Mouse (Mus musculus) liver, embryonic 16.5 days (tissue): ENCODE data around the gene Chst11. TPM values are rescaled to one million over a fixed set of nuclear protein-coding genes. Genes with fewer than 3 reads are reported as not detected.

Source experiments
- ATAC-seq: fragments of 200-750 bp; cut with Nextera tagmentation; 2 replicates; pipeline ENCODE4 v1.8.0; 2017; ENCODE audit warnings: low read depth, mild to moderate bottlenecking, moderate number of reproducible peaks, moderate library complexity
- H3K27ac ChIP-seq: fragments of 300-500 bp; sonication (generic); 2 replicates; pipeline ENCODE4 v1.5.1; 2014; ENCODE audit warnings: mild to moderate bottlenecking, low read length
- H3K27me3 ChIP-seq: fragments of 300-500 bp; sonication (generic); 2 replicates; pipeline ENCODE4 v1.6.1; 2014; ENCODE audit warnings: low read depth, low read length, mixed read lengths; ENCODE audit not compliant: control insufficient read depth, insufficient read depth
- H3K36me3 ChIP-seq: fragments of 300-500 bp; sonication (generic); 2 replicates; pipeline ENCODE4 v1.6.1; 2014; ENCODE audit warnings: mild to moderate bottlenecking; ENCODE audit not compliant: control insufficient read depth, insufficient read depth
- H3K4me1 ChIP-seq: fragments of 300-500 bp; sonication (generic); 2 replicates; pipeline ENCODE4 v1.6.1; 2014; ENCODE audit warnings: low read depth, low read length, mixed read lengths; ENCODE audit not compliant: control insufficient read depth
- H3K4me2 ChIP-seq: fragments of 300-500 bp; sonication (generic); 2 replicates; pipeline ENCODE4 v1.6.1; 2014; ENCODE audit warnings: low read depth, low read length, mixed read lengths
- H3K4me3 ChIP-seq: fragments of 300-500 bp; sonication (generic); 2 replicates; pipeline ENCODE4 v1.5.1; 2014; ENCODE audit warnings: low read depth, mild to moderate bottlenecking, low read length
- H3K9ac ChIP-seq: fragments of 300-500 bp; sonication (generic); 2 replicates; pipeline ENCODE4 v1.6.1; 2014; ENCODE audit warnings: low read depth, low read length
- H3K9me3 ChIP-seq: fragments of 300-500 bp; sonication (generic); replicated peaks from 2 replicates; pipeline ENCODE4 v1.6.1; 2016; ENCODE audit warnings: low read length; ENCODE audit not compliant: control insufficient read depth
- WGBS: fragments of 180-500 bp; shearing (Covaris S2); extraction: QIAGEN DNeasy Blood & Tissue Kit; methylation state at CpG from one replicate; pipeline ENCODE4 v1.1.7; 2014; ENCODE audit not compliant: insufficient replicate concordance; 5-methylcytosine and 5-hydroxymethylcytosine counted together
- polyA plus RNA-seq: library from polyadenylated mRNA; unstranded; fragments of >200 nt; fragmentation: Nextera tagmentation; extraction: Ambion mirVana; gene quantifications from 2 replicates; pipeline ENCODE4 v1.2.1, GENCODE M21; 2015

Gene Chst11
- polyA plus RNA-seq, 1 experiment from 2014 or later: 1.0 TPM

DNA sequence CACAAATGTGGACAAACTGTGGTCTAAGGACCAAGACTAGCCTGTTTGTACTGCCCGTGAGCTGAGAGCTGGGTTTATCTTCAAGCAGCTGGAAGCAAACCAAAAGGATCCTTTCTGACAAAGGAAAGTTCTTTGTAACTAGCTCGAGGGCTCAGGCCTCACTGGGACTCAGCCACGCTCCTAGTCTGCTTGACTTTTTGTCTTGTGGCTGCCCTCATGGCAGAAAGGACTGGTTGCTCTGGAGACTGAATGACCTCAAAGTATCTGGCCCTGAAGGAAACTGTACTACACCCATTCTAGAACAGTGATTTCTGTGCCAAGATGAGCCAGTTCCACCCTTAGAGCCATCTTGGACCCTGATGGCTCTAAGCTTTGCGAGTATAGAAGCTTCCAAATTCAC lies 46.3 kb downstream of the Chst11 start:
- no peaks in the 10 kb centered on the region for H3K9me3 ChIP-seq
- no peak overlapping the region for H3K4me3 ChIP-seq
- no peaks in the 10 kb centered on the region; the same call in 1 of the 2 replicates for H3K36me3 ChIP-seq
- peaks cover 12% of the 10 kb centered on the region for H3K4me1 ChIP-seq
- H3K27ac ChIP-seq: no peak overlapping the region
- no peak for ATAC-seq
- H3K27me3 ChIP-seq: no peaks in the 10 kb centered on the region
- 72% methylated on average over 4 of the region's 4 CpGs for whole genome bisulfite sequencing
- no peak overlapping the region for H3K9ac ChIP-seq
- H3K4me2 ChIP-seq: no peak overlapping the region

DNA sequence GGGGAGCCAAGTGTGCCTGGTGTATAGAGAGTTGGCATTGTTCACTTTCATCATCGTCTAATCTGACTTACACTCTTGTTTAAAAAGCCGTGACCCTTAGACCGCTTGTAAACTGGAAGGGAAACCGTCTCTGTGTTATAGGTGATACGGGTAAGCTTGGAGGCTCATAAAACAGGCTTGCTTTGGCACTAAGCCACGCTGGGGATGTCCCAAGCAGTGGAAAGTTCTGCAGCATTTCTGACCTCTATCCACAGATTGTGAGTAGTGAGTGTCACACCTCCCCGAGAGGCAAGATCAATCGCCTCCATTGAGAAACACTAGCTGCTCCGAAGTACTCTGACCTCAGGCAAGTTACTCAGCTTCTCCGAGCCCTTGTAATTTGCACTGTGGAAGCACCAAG lies 47.3 kb downstream of the Chst11 start:
- H3K4me1 ChIP-seq: peaks cover 10% of the 10 kb centered on the region

GRCm38 (mm10) chr10:83036340-83037045 lies 51.2 kb downstream of the Chst11 start:
- H3K36me3 ChIP-seq: no peaks in the 10 kb centered on the region
- no peak overlapping the region for H3K27ac ChIP-seq
- ATAC-seq: 0 out of 2 replicates have a peak, but pooled peaks have one; percentile 16
- no peaks in the 10 kb centered on the region for H3K9me3 ChIP-seq
- WGBS: 87% methylated on average over 20 of the region's 20 CpGs
- H3K4me3 ChIP-seq: no peak overlapping the region
- H3K4me1 ChIP-seq: peaks cover 2% of the 10 kb centered on the region; the same call in 1 of the 2 replicates
- no peak overlapping the region for H3K4me2 ChIP-seq
- H3K9ac ChIP-seq: no peak overlapping the region
- H3K27me3 ChIP-seq: no peaks in the 10 kb centered on the region

More for the DNA sequence above, 47.3 kb downstream of the Chst11 start:
- Histone ChIP-seq H3K9me3 (no peaks in the 10 kb centered on the region), H3K27ac (no peak overlapping the region), H3K36me3 (no peaks in the 10 kb centered on the region; the same call in 1 of the 2 replicates), H3K4me2 (no peak overlapping the region), H3K27me3 (no peaks in the 10 kb centered on the region), H3K4me3 (no peak overlapping the region), H3K9ac (no peak overlapping the region)
- WGBS: 69% methylated on average over 10 of the region's 10 CpGs
- ATAC-seq: peak; percentile 22; the same call in 1 of the 2 replicates

DNA sequence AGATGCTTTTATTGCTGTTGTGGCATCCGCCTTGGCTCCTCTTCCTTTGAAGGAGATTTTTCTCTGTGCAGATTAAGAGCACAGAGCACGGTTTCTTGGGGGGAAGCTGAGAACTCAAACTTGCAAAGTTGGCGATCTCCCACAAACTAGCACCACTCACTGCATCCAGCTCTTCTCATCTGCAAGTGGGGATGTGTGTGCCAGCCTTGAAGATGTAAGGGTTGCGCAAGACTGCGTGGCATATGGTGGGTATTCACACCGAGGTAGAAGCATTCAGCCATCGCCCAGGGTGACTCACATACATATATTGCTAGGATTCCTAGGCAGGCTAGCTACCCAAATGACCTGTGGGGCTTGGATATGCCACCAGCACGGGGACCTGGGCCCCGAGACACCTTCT lies 52.9 kb downstream of the Chst11 start:
- 69% methylated on average over 9 of the region's 9 CpGs for WGBS
- Histone ChIP-seq H3K9me3 (no peaks in the 10 kb centered on the region), H3K9ac (no peak overlapping the region), H3K4me2 (no peak overlapping the region), H3K36me3 (no peaks in the 10 kb centered on the region), H3K27ac (no peak overlapping the region), H3K27me3 (no peaks in the 10 kb centered on the region), H3K4me1 (peaks cover 8% of the 10 kb centered on the region), H3K4me3 (no peak overlapping the region)
- no peak for ATAC-seq

- Histone ChIP-seq H3K4me3 (no peak overlapping the region), H3K9ac (no peak overlapping the region), H3K27me3 (no peaks in the 10 kb centered on the region), H3K36me3 (no peaks in the 10 kb centered on the region), H3K9me3 (no peaks in the 10 kb centered on the region), H3K4me1 (peaks cover 8% of the 10 kb centered on the region), H3K27ac (0 out of 2 replicates have a peak overlapping the region, but pooled peaks have one; percentile 22), H3K4me2 (no peak overlapping the region)
- no peak for ATAC-seq
- WGBS: 64% methylated on average over 10 of the region's 10 CpGs
These were observed 54.1 kb downstream of the Chst11 start for GRCm38 (mm10) chr10:83039414-83039813.

DNA sequence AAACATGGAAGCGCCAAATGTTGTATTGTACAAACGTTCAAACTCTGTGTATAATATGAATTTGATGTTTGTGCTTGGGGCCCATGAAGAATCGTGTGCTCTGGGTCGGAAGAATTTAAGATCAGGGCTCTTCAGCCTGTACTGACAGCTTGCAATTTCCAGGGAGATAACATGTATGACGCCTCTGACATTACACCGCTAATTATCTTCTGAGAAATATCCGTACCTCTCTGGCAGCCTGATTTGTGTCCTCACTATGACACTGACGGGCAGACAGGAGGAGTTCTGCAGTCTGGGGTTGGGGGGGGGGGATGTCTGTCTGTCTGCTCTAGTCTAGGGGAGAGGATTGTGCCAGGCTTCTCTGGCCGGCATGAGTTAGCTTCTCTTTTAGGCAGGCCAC lies 56.6 kb downstream of the Chst11 start:
- WGBS: 44% methylated on average over 9 of the region's 9 CpGs
- H3K27me3 ChIP-seq: no peaks in the 10 kb centered on the region
- ATAC-seq: no peak
- no peak overlapping the region for H3K4me3 ChIP-seq
- H3K36me3 ChIP-seq: no peaks in the 10 kb centered on the region
- no peak overlapping the region for H3K9ac ChIP-seq
- no peak overlapping the region for H3K4me2 ChIP-seq
- no peaks in the 10 kb centered on the region for H3K9me3 ChIP-seq
- H3K27ac ChIP-seq: no peak overlapping the region
- peaks cover 8% of the 10 kb centered on the region for H3K4me1 ChIP-seq

GRCm38 (mm10) chr10:83042613-83043477 lies 57.5 kb downstream of the Chst11 start:
- Histone ChIP-seq H3K4me2 (no peak overlapping the region), H3K9ac (no peak overlapping the region), H3K27ac (no peak overlapping the region), H3K36me3 (no peaks in the 10 kb centered on the region), H3K27me3 (no peaks in the 10 kb centered on the region), H3K4me3 (no peak overlapping the region), H3K4me1 (peaks cover 8% of the 10 kb centered on the region), H3K9me3 (no peaks in the 10 kb centered on the region)
- WGBS: 61% methylated on average over 10 of the region's 10 CpGs
- no peak for ATAC-seq

GRCm38 (mm10) chr10:83043478-83044259 lies 58.4 kb downstream of the Chst11 start:
- Histone ChIP-seq H3K4me2 (no peak overlapping the region), H3K9ac (no peak overlapping the region), H3K27ac (no peak overlapping the region), H3K27me3 (no peaks in the 10 kb centered on the region), H3K9me3 (no peaks in the 10 kb centered on the region), H3K4me3 (no peak overlapping the region), H3K36me3 (no peaks in the 10 kb centered on the region), H3K4me1 (peaks cover 8% of the 10 kb centered on the region)
- no peak for ATAC-seq
- WGBS: 59% methylated on average over 2 of the region's 2 CpGs
